Mouse (Mus musculus): ENCODE data around the gene Ppip5k1.
"Not testable (repeated sequence)": the region's sequence is repeated elsewhere in the genome, so short reads cannot be mapped to it uniquely, and the experiment has no call there.

The Ppip5k1 gene

GRCm38 (mm10) chr2:121354820-121355592 is at the start of gene Ppip5k1:
Ppip5k1 (minus strand) TSS chr2:121355396.
- DNase-seq: peak; percentile 100

- peak; percentile 54 for DNase-seq
Observed at GRCm38 (mm10) chr2:121403296-121403695, 48.1 kb upstream of the Ppip5k1 start.

- no peak for DNase-seq
Observed at GRCm38 (mm10) chr2:121396624-121397023, 41.4 kb upstream of the Ppip5k1 start.

- not testable (repeated sequence) for DNase-seq
Observed at GRCm38 (mm10) chr2:121386961-121387575, 31.9 kb upstream of the Ppip5k1 start, which contains the start of gene Strc. Strc (minus strand) TSS chr2:121387168.

GRCm38 (mm10) chr2:121374766-121375165 is 19.6 kb upstream of the Ppip5k1 start:
- no peak for DNase-seq

- DNase-seq: no peak
Observed at GRCm38 (mm10) chr2:121372266-121372665, 17.1 kb upstream of the Ppip5k1 start.

GRCm38 (mm10) chr2:121370921-121371320 is 15.7 kb upstream of the Ppip5k1 start:
- DNase-seq: no peak

- DNase-seq: no peak
Observed at GRCm38 (mm10) chr2:121368831-121369230, 13.6 kb upstream of the Ppip5k1 start.

GRCm38 (mm10) chr2:121363656-121364055 is 8.5 kb upstream of the Ppip5k1 start:
- DNase-seq: no peak

GRCm38 (mm10) chr2:121359461-121359860 is 4.3 kb upstream of the Ppip5k1 start:
- no peak for DNase-seq

GRCm38 (mm10) chr2:121358381-121358780 is 3.2 kb upstream of the Ppip5k1 start:
- no peak for DNase-seq

- no peak for DNase-seq
Observed at GRCm38 (mm10) chr2:121357961-121358360, 2.8 kb upstream of the Ppip5k1 start.

GRCm38 (mm10) chr2:121357494-121357893 is 2.3 kb upstream of the Ppip5k1 start, which contains the start of gene Ckmt1:
Ckmt1 (plus strand) TSS chr2:121357714.
- no peak for DNase-seq

- no peak for DNase-seq
Observed at GRCm38 (mm10) chr2:121354378-121354777, 818 bp downstream of the Ppip5k1 start.

GRCm38 (mm10) chr2:121353156-121353555 is 2.0 kb downstream of the Ppip5k1 start:
- peak; percentile 91 for DNase-seq

GRCm38 (mm10) chr2:121339057-121339456 is 16.1 kb downstream of the Ppip5k1 start:
- no peak for DNase-seq

- no peak for DNase-seq
Observed at GRCm38 (mm10) chr2:121329492-121329891, 25.7 kb downstream of the Ppip5k1 start.

GRCm38 (mm10) chr2:121323693-121324470 is 31.3 kb downstream of the Ppip5k1 start:
- DNase-seq: no peak

- no peak for DNase-seq
Observed at GRCm38 (mm10) chr2:121323041-121323440, 32.2 kb downstream of the Ppip5k1 start.

- DNase-seq: no peak
Observed at GRCm38 (mm10) chr2:121316278-121316677, 38.9 kb downstream of the Ppip5k1 start.

GRCm38 (mm10) chr2:121308997-121309416 is 46.2 kb downstream of the Ppip5k1 start:
- DNase-seq: peak; percentile 98

GRCm38 (mm10) chr2:121300036-121300435 is 55.2 kb downstream of the Ppip5k1 start:
- no peak for DNase-seq

- DNase-seq: no peak
Observed at GRCm38 (mm10) chr2:121299471-121299870, 55.7 kb downstream of the Ppip5k1 start.

All from heart, adult 11 months (tissue).